Mouse (Mus musculus) 3134 (cell line): Measurements from ENCODE around the gene Map2k3.

Experiments used
- DNase-seq: peaks from one replicate; pipeline ENCODE4 v3.0.0-alpha.2; 2011; ENCODE audit warnings: low spot score; ENCODE audit not compliant: insufficient read length; ENCODE audit errors: extremely low read depth

Map2k3 gene

GRCm38 (mm10) chr11:60924498-60924897 is 7.3 kb upstream of the Map2k3 start:
- DNase-seq: no peak

GRCm38 (mm10) chr11:60924981-60925380 is 6.9 kb upstream of the Map2k3 start:
- no peak for DNase-seq

GRCm38 (mm10) chr11:60927264-60927663 is 4.6 kb upstream of the Map2k3 start:
- DNase-seq: peak; percentile 49

GRCm38 (mm10) chr11:60930724-60931281 is 1.0 kb upstream of the Map2k3 start:
- DNase-seq: peak; percentile 77

- no peak for DNase-seq
These were observed 458 bp upstream of the Map2k3 start for GRCm38 (mm10) chr11:60931282-60931868.

GRCm38 (mm10) chr11:60932503-60933020 is 729 bp downstream of the Map2k3 start:
- DNase-seq: no peak

- peak; percentile 84 for DNase-seq
These were observed 1.5 kb downstream of the Map2k3 start for GRCm38 (mm10) chr11:60933178-60933930.

- DNase-seq: no peak
These were observed 3.0 kb downstream of the Map2k3 start for GRCm38 (mm10) chr11:60934795-60935194.

- DNase-seq: peak; percentile 87
These were observed 3.6 kb downstream of the Map2k3 start for GRCm38 (mm10) chr11:60935326-60935974.

- DNase-seq: no peak
These were observed 4.1 kb downstream of the Map2k3 start for GRCm38 (mm10) chr11:60935975-60936373.

GRCm38 (mm10) chr11:60937611-60938010 is 5.8 kb downstream of the Map2k3 start:
- no peak for DNase-seq

GRCm38 (mm10) chr11:60939487-60939886 is 7.7 kb downstream of the Map2k3 start:
- no peak for DNase-seq

GRCm38 (mm10) chr11:60940501-60940900 is 8.7 kb downstream of the Map2k3 start:
- no peak for DNase-seq

- no peak for DNase-seq
These were observed 9.5 kb downstream of the Map2k3 start for GRCm38 (mm10) chr11:60941370-60941769.

- DNase-seq: no peak
These were observed 10.6 kb downstream of the Map2k3 start for GRCm38 (mm10) chr11:60942263-60943015.

GRCm38 (mm10) chr11:60945003-60945402 is 13.2 kb downstream of the Map2k3 start:
- DNase-seq: no peak

- DNase-seq: no peak
These were observed 20.1 kb downstream of the Map2k3 start for GRCm38 (mm10) chr11:60951896-60952295.

GRCm38 (mm10) chr11:60952362-60952761 is 20.5 kb downstream of the Map2k3 start:
- DNase-seq: no peak

GRCm38 (mm10) chr11:60952986-60953385 is 21.2 kb downstream of the Map2k3 start:
- no peak for DNase-seq

GRCm38 (mm10) chr11:60953803-60954202 is 22.0 kb downstream of the Map2k3 start:
- DNase-seq: no peak
